Mouse (Mus musculus) heart, embryonic 10.5 days (tissue): ENCODE results near the gene Med18. TPM values are rescaled to one million over a fixed set of nuclear protein-coding genes. Genes with fewer than 3 reads are reported as not detected.
"Not testable (repeated sequence)": the region's sequence is repeated elsewhere in the genome, so short reads cannot be mapped to it uniquely, and the experiment has no call there.

ENCODE experiments used
- DNase-seq: peaks from one replicate; pipeline ENCODE4 v3.0.0-alpha.2; 2017; ENCODE audit warnings: low spot score
- H3K27ac ChIP-seq: fragments of 300-500 bp; sonication (generic); 2 replicates; pipeline ENCODE4 v1.5.1; 2016; ENCODE audit warnings: mild to moderate bottlenecking
- H3K27me3 ChIP-seq: fragments of 300-500 bp; sonication (generic); 2 replicates; pipeline ENCODE4 v1.6.1; 2016; ENCODE audit warnings: mild to moderate bottlenecking; ENCODE audit not compliant: poor library complexity, insufficient read depth, severe bottlenecking
- H3K36me3 ChIP-seq: fragments of 300-500 bp; sonication (generic); 2 replicates; pipeline ENCODE4 v1.6.1; 2016; ENCODE audit warnings: mild to moderate bottlenecking, moderate library complexity
- H3K4me1 ChIP-seq: fragments of 300-500 bp; sonication (generic); 2 replicates; pipeline ENCODE4 v1.6.1; 2016; ENCODE audit warnings: mild to moderate bottlenecking
- H3K4me3 ChIP-seq: fragments of 300-500 bp; sonication (generic); 2 replicates; pipeline ENCODE4 v1.5.1; 2016; ENCODE audit warnings: mild to moderate bottlenecking, moderate library complexity
- H3K9me3 ChIP-seq: fragments of 300-500 bp; sonication (generic); 2 replicates; pipeline ENCODE4 v1.6.1; 2016; ENCODE audit warnings: mild to moderate bottlenecking, moderate library complexity
- WGBS: fragments of 180-500 bp; shearing (Covaris S2); methylation state at CpG from one replicate; pipeline ENCODE4 v1.1.7; 2016; 5-methylcytosine and 5-hydroxymethylcytosine counted together
- polyA plus RNA-seq: library from polyadenylated mRNA; unstranded; fragments of >200 nt; fragmentation: Nextera tagmentation; extraction: Ambion mirVana; gene quantifications from 2 replicates; pipeline ENCODE4 v1.2.1, GENCODE M21; 2016

The Med18 gene
- polyA plus RNA-seq, 1 experiment from 2014 or later, result 16.2 TPM

GRCm38 (mm10) chr4:132428022-132428542 lies 35.6 kb downstream of the Med18 start:
- WGBS, result 17% methylated on average over 9 of the region's 9 CpGs
- Histone ChIP-seq H3K4me3 (no peak overlapping the region), H3K4me1 (peaks cover 11% of the 10 kb centered on the region), H3K27me3 (no peaks in the 10 kb centered on the region), H3K9me3 (no peaks in the 10 kb centered on the region), H3K36me3 (no peaks in the 10 kb centered on the region), H3K27ac (peak overlapping the region; percentile 59)
- DNase-seq, result peak; percentile 95

DNA sequence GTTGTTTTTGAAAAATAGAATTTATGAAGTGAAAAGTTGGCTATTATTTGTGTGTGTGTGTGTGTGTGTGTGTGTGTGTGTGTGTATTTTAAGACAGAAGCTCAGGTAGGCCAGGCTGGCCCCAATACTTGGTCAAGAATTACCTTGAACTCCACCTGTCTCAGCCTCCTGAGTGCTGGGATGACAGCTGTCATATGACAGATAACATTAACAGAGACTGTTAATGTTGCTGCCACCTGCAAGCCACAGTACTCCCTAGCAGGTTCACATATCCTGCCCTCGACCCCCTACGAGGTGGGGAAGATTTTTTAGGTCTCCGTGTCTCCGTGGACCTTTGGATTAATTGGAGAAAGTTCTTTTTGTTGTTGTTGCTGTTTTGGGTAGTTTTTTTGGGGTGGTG lies 36.2 kb downstream of the Med18 start:
- no peaks in the 10 kb centered on the region for H3K9me3 ChIP-seq
- H3K4me1 ChIP-seq, result peaks cover 9% of the 10 kb centered on the region
- no peaks in the 10 kb centered on the region for H3K27me3 ChIP-seq
- peak overlapping the region; percentile 59; the same call in 1 of the 2 replicates for H3K27ac ChIP-seq
- DNase-seq, result no peak
- no peak overlapping the region for H3K4me3 ChIP-seq
- WGBS, result 74% methylated on average over 4 of the region's 4 CpGs
- no peaks in the 10 kb centered on the region for H3K36me3 ChIP-seq

- 44% methylated on average over 2 of the region's 2 CpGs for WGBS
- Histone ChIP-seq H3K4me3 (no peak overlapping the region), H3K27ac (no peak overlapping the region), H3K27me3 (no peaks in the 10 kb centered on the region), H3K36me3 (no peaks in the 10 kb centered on the region), H3K4me1 (peaks cover 9% of the 10 kb centered on the region), H3K9me3 (no peaks in the 10 kb centered on the region)
- no peak for DNase-seq
Measured at GRCm38 (mm10) chr4:132426021-132426420, 37.7 kb downstream of the Med18 start.

DNA sequence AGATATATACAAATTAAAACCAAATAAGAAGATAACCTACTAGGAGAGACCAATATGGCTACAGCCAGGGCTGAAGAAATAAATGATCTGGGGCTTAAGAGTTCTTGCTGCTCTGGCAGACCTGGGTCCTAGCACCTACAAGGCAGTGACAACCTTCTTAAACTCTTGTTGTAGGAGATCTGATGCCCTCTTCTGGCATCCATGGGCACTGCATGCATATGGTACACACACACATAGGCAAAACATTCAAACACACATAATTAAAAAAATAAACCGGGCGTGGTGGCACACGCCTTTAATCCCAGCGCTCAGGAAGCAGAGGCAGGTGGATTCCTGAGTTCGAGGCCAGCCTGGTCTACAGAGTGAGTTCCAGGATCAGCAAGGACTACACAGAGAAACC lies 39.0 kb downstream of the Med18 start:
- H3K27ac ChIP-seq, result no peak overlapping the region
- H3K36me3 ChIP-seq, result no peaks in the 10 kb centered on the region
- no peaks in the 10 kb centered on the region for H3K9me3 ChIP-seq
- 87% methylated on average over 5 of the region's 5 CpGs for WGBS
- H3K27me3 ChIP-seq, result no peaks in the 10 kb centered on the region
- no peak overlapping the region for H3K4me3 ChIP-seq
- DNase-seq, result no peak
- H3K4me1 ChIP-seq, result peaks cover 22% of the 10 kb centered on the region

DNA sequence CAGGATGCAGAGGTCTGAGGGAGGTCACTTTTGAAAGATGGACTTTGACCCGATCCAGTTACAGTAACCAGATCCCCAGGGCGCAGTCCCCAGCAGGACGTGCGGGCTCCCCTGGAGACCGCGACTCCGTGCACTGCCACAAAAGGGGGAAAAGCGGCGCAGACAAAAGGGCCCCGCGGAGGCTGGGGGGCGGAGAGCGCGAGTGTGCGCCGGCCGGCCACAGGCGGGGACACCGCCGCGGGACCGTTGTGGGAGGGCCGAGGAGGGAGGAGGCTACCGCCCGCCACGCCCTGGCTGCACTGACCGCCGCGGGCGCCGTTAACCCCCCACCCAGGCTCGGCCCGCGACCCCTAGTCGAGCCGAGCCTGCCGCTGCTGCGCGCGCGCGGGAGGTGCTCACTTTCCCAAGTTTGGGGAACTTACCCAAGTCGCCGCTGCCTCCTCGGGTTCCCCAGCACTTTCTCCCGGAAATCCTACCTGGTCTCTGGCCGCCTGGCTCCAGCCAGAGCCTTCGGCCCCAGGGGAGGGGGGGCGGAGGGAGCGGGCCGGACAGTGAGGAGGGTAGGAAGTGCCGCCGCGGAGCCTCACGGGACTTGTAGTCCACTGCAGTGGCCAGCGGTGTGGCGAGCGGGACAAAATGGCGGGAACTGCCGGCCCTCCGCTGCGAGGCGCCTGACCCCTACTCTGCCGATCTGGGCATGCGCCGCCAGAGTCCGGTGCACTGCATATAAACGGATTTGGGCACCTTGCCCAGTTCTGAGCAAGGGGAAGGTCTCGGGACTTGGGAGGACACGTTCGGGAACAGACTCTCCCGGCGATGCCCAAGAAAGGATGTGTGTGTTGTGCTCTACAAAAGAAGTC lies 41.6 kb downstream of the Med18 start, which contains the start of gene Phactr4:
Gene Phactr4 (minus strand): TSS at position 567 of the 860 bp plus-strand sequence.
- H3K27ac ChIP-seq, result peak within 1 kb of the TSS; percentile 99
- H3K4me1 ChIP-seq, result peaks cover 17% of the 10 kb centered on the region
- peak; percentile 99 for DNase-seq
- under 1% methylated on average over 70 of the region's 73 CpGs for WGBS
- H3K36me3 ChIP-seq, result no peaks in the 10 kb centered on the region
- H3K4me3 ChIP-seq, result peak within 1 kb of the TSS; percentile 81
- no peaks in the 10 kb centered on the region for H3K27me3 ChIP-seq
- no peaks in the 10 kb centered on the region for H3K9me3 ChIP-seq

GRCm38 (mm10) chr4:132421556-132421922 lies 42.2 kb downstream of the Med18 start:
- H3K27ac ChIP-seq, result peak overlapping the region; percentile 99
- H3K27me3 ChIP-seq, result no peaks in the 10 kb centered on the region
- H3K36me3 ChIP-seq, result no peaks in the 10 kb centered on the region
- H3K4me3 ChIP-seq, result peak overlapping the region; percentile 81
- H3K4me1 ChIP-seq, result peaks cover 21% of the 10 kb centered on the region
- H3K9me3 ChIP-seq, result no peaks in the 10 kb centered on the region
- no peak for DNase-seq
- under 1% methylated on average over 13 of the region's 13 CpGs for WGBS

DNA sequence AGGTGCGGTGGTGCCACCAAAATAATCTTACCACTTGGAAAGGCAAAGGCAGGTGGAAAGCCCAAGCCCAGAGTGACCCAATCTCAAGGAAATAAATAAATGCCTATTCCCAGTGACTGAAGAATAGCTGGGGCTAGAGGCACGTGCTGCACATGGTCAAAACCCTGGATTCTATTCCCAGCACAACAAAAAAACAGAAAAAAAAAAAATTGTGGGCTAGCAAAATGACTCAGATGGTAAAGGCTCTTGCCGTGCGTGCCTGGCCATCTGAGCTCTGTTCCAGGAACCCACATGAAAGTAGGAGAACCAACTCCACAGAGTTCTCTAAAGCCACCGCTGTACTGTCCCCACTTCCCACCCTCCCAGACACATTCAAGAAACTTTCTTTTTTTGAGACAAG lies 43.2 kb downstream of the Med18 start:
- H3K4me3 ChIP-seq, result peak overlapping the region; percentile 81
- WGBS, result 79% methylated on average over 5 of the region's 5 CpGs
- H3K27me3 ChIP-seq, result no peaks in the 10 kb centered on the region
- H3K36me3 ChIP-seq, result no peaks in the 10 kb centered on the region
- H3K4me1 ChIP-seq, result peaks cover 21% of the 10 kb centered on the region
- no peak for DNase-seq
- H3K27ac ChIP-seq, result no peak overlapping the region
- no peaks in the 10 kb centered on the region for H3K9me3 ChIP-seq

DNA sequence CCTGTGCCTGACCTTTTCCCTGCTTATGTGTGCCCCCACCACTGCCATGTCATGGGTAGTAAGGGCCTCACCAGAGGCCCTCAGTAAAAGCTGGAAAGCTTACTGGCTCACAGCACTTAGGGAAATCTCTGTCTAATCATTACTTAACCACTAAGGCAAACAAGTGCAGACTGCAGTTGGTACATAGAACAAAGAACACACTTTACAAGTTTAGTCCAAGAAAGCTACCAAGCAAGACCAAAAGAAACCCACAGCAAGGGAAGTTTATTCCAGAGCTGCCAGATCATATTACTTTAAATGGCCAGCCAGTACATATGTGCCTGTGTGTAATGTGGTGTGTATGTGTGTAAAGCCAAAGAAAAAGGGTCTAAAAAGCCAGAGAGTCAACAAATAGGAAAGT lies 47.8 kb downstream of the Med18 start:
- Histone ChIP-seq H3K27me3 (no peaks in the 10 kb centered on the region), H3K9me3 (no peaks in the 10 kb centered on the region), H3K4me1 (peaks cover 25% of the 10 kb centered on the region), H3K4me3 (no peak overlapping the region), H3K27ac (no peak overlapping the region), H3K36me3 (peaks cover 10% of the 10 kb centered on the region)
- no peak for DNase-seq

GRCm38 (mm10) chr4:132413257-132413656 lies 50.5 kb downstream of the Med18 start:
- peaks cover 13% of the 10 kb centered on the region for H3K4me1 ChIP-seq
- not testable (repeated sequence) for H3K9me3 ChIP-seq, DNase-seq, H3K27ac ChIP-seq, H3K27me3 ChIP-seq, H3K4me3 ChIP-seq
- peaks cover 12% of the 10 kb centered on the region for H3K36me3 ChIP-seq
- 86% methylated on average over 4 of the region's 4 CpGs for WGBS

- Histone ChIP-seq H3K27me3 (no peaks in the 10 kb centered on the region), H3K4me3 (no peak overlapping the region), H3K36me3 (peaks cover 12% of the 10 kb centered on the region), H3K9me3 (no peaks in the 10 kb centered on the region), H3K27ac (no peak overlapping the region), H3K4me1 (peaks cover 12% of the 10 kb centered on the region)
- 49% methylated on average over 8 of the region's 8 CpGs for WGBS
- DNase-seq, result no peak
Measured at GRCm38 (mm10) chr4:132411322-132412094, 52.2 kb downstream of the Med18 start.

DNA sequence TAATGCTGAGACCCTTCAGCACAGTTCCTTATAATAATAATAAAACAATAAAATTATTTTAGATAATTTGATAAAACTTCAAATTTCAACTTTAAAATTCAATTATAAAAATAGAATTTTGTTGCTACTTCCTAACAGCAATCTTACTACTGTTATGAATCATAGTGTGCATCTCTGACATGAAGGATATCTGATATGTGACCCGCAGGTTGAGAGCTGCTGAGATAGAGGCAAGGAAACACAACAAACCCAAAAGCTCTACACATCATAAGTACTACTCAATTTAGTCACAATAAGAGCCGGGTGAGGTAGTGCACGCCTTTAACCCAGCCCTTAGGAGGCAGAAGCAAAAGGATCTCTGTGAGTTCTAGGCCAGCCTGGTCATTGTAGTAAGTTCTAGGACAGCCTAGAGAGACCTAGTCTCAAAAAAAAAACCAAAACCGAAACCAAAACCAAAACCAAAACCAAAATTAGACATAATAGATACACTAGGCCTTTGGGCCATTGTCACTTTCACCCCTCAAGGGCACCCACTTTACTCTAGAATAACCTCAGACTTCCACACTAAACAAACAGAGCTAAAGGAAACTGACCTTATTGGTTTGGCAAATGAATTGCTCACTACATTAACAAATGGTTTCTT lies 54.0 kb downstream of the Med18 start:
- H3K27me3 ChIP-seq, result no peaks in the 10 kb centered on the region
- H3K36me3 ChIP-seq, result peaks cover 12% of the 10 kb centered on the region
- WGBS, result 90% methylated on average over 4 of the region's 4 CpGs
- H3K4me3 ChIP-seq, result no peak overlapping the region
- no peak overlapping the region for H3K27ac ChIP-seq
- H3K4me1 ChIP-seq, result peaks cover 18% of the 10 kb centered on the region
- no peaks in the 10 kb centered on the region for H3K9me3 ChIP-seq
- no peak for DNase-seq
